Mouse (Mus musculus) liver, embryonic 14.5 days (tissue): ENCODE results near the gene Sirt4. TPM values are rescaled to one million over a fixed set of nuclear protein-coding genes. Genes with fewer than 3 reads are reported as not detected.
A peak's percentile ranks its signal among the peaks of the same experiment; 100 is the strongest.

Experiments used
- ATAC-seq: fragments of 200-750 bp; cut with Nextera tagmentation; 2 replicates; pipeline ENCODE4 v1.8.0; 2017; ENCODE audit warnings: moderate number of reproducible peaks, mild to moderate bottlenecking, moderate library complexity; ENCODE audit not compliant: insufficient read depth
- DNase-seq, 3 experiments: peaks; one replicate each; pipeline ENCODE4 v3.0.0-alpha.2; 2012 to 2013; ENCODE audit warnings: low read depth in 3 of 3, low spot score in 3 of 3
- H3K27ac ChIP-seq: fragments of 300-500 bp; sonication (generic); 2 replicates; pipeline ENCODE4 v1.5.1; 2014; ENCODE audit warnings: moderate library complexity, mild to moderate bottlenecking, control low read depth, inconsistent platforms
- H3K27me3 ChIP-seq: fragments of 300-500 bp; sonication (generic); 2 replicates; pipeline ENCODE4 v1.6.1; 2014; ENCODE audit warnings: mild to moderate bottlenecking, low read length, moderate library complexity; ENCODE audit not compliant: control insufficient read depth, insufficient read depth
- H3K36me3 ChIP-seq: fragments of 300-500 bp; sonication (generic); replicated peaks from 2 replicates; pipeline ENCODE4 v1.6.1; 2014; ENCODE audit warnings: low read depth; ENCODE audit not compliant: control insufficient read depth, insufficient read depth
- H3K4me1 ChIP-seq, 2 experiments: fragments of 200-500 bp in 1 of 2; fragments of 300-500 bp in 1 of 2; sonication (generic) in 1 of 2; replicated peaks; 2 replicates each; pipeline ENCODE4 v1.6.1; 2012 to 2014; ENCODE audit warnings: antibody characterized with exemption in 1 of 2, inconsistent platforms in 1 of 2, low read length in 1 of 2; ENCODE audit not compliant: control insufficient read depth in 2 of 2, insufficient read depth in 2 of 2
- H3K4me2 ChIP-seq: fragments of 300-500 bp; sonication (generic); 2 replicates; pipeline ENCODE4 v1.6.1; 2014; ENCODE audit warnings: low read depth, mild to moderate bottlenecking, control low read depth, moderate library complexity
- H3K4me3 ChIP-seq, 2 experiments: fragments of 200-500 bp in 1 of 2; fragments of 300-500 bp in 1 of 2; sonication (generic) in 1 of 2; 2 replicates each; pipeline ENCODE4 v1.5.1; 2012 to 2014; ENCODE audit warnings: low read depth in 2 of 2, low read length in 2 of 2, mild to moderate bottlenecking in 2 of 2, control low read depth in 1 of 2, inconsistent platforms in 1 of 2, moderate library complexity in 1 of 2; ENCODE audit not compliant: insufficient read depth in 1 of 2
- H3K9ac ChIP-seq: fragments of 300-500 bp; sonication (generic); replicated peaks from 2 replicates; pipeline ENCODE4 v1.6.1; 2014; ENCODE audit warnings: mild to moderate bottlenecking, control low read depth, moderate library complexity
- H3K9me3 ChIP-seq: fragments of 300-500 bp; sonication (generic); 2 replicates; pipeline ENCODE4 v1.6.1; 2016; ENCODE audit warnings: low read length, mixed read lengths; ENCODE audit not compliant: control insufficient read depth
- CTCF ChIP-seq: IDR thresholded peaks from 2 replicates; pipeline ENCODE4 v1.5.1; 2016; ENCODE audit warnings: antibody characterized with exemption, low read depth, control low read depth
- EP300 ChIP-seq: IDR thresholded peaks from 2 replicates; pipeline ENCODE4 v1.6.1; 2016; ENCODE audit warnings: antibody characterized with exemption, low read depth
- WGBS: fragments of 180-500 bp; shearing (Covaris S2); extraction: QIAGEN DNeasy Blood & Tissue Kit; methylation state at CpG from one replicate; pipeline ENCODE4 v1.1.7; 2014; ENCODE audit not compliant: insufficient replicate concordance; 5-methylcytosine and 5-hydroxymethylcytosine counted together
- polyA plus RNA-seq, 2 experiments: library from polyadenylated mRNA; depleted of rRNA in 1 of 2; stranded (reverse) in 1 of 2; unstranded in 1 of 2; fragments of >200 nt; fragmentation: Nextera tagmentation in 1 of 2; extraction: Ambion mirVana in 1 of 2; gene quantifications; 2 replicates each; pipeline versions ENCODE4 v1.2.1 to v1.2.3; 2012 to 2014

Gene Sirt4
- polyA plus RNA-seq, 2 experiments: 3.9 to 8.4 TPM

GRCm38 (mm10) chr5:115509790-115510689 lies 25.5 kb upstream of the Sirt4 start:
- H3K4me3 ChIP-seq: no peak overlapping the region
- no peak overlapping the region for H3K9ac ChIP-seq
- no peaks in the 10 kb centered on the region for H3K36me3 ChIP-seq
- H3K4me2 ChIP-seq: peak overlapping the region; percentile 79
- ATAC-seq (no peak), DNase-seq (no peak)
- TF ChIP-seq CTCF (no peak), EP300 (no peak)
- no peaks in the 10 kb centered on the region for H3K9me3 ChIP-seq
- WGBS: 45% methylated on average over 15 of the region's 15 CpGs
- peaks cover 5 to 12% of the 10 kb centered on the region in 2 experiments; a peak in 2 of 4 replicates for H3K4me1 ChIP-seq
- H3K27me3 ChIP-seq: no peaks in the 10 kb centered on the region
- H3K27ac ChIP-seq: no peak overlapping the region

DNA sequence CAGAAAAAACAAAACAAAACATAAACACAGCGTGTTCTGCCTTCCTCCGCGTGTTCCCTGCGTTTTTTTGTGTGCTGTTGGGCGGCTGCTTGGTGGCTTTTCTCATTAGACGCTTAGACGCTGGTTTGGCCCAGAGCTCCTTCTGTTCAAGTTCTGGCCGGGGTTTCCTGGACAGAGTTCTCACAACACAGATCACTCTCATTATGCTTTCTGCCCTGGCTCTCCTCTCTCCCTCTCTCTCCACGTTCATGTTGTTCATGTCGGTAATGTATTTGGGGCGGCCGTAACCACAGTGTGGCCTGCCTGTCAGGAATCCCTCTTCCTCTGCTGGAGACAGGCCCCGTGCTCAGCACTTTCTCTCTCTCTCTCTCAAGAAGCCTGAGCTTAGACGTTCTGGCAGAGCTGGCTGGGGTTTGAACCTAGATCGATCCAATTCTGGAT lies 24.8 kb upstream of the Sirt4 start:
- no peak overlapping the region for H3K9ac ChIP-seq
- WGBS: 23% methylated on average over 15 of the region's 15 CpGs
- peak overlapping the region; percentile 79 for H3K4me2 ChIP-seq
- no peak overlapping the region for H3K4me3 ChIP-seq
- ATAC-seq: no peak
- H3K9me3 ChIP-seq: no peaks in the 10 kb centered on the region
- no peak for DNase-seq
- peaks cover 0 to 9% of the 10 kb centered on the region in 2 experiments; a peak in 2 of 4 replicates for H3K4me1 ChIP-seq
- TF ChIP-seq CTCF (no peak), EP300 (no peak)
- no peak overlapping the region for H3K27ac ChIP-seq
- H3K27me3 ChIP-seq: no peaks in the 10 kb centered on the region
- no peaks in the 10 kb centered on the region for H3K36me3 ChIP-seq

DNA sequence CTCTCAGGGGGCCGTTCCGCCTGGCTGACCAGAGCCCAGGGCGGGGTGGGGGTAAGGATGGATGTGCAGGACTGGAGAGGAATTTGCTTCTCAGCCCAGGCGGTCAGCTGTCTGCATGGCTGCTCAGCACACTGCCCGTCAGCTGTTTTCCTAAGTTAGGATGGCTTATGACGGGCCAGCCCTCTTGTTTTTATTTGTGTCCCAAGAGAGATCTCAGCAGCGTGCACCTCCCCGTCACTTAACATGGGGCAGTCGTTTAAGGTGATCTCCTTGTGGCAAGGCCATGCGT lies 24.3 kb upstream of the Sirt4 start:
- H3K27me3 ChIP-seq: no peaks in the 10 kb centered on the region
- 50% methylated on average over 10 of the region's 10 CpGs for WGBS
- no peak for DNase-seq
- peaks cover 0 to 5% of the 10 kb centered on the region in 2 experiments; a peak in 2 of 4 replicates for H3K4me1 ChIP-seq
- ATAC-seq: no peak
- H3K27ac ChIP-seq: no peak overlapping the region
- H3K36me3 ChIP-seq: no peaks in the 10 kb centered on the region
- H3K4me2 ChIP-seq: peak overlapping the region; percentile 79
- H3K9ac ChIP-seq: no peak overlapping the region; the same call in 1 of the 2 replicates
- no peaks in the 10 kb centered on the region for H3K9me3 ChIP-seq
- TF ChIP-seq CTCF (no peak), EP300 (no peak)
- peak overlapping the region in 1 of 2 experiments; percentile 5; a peak in 2 of 4 replicates for H3K4me3 ChIP-seq

DNA sequence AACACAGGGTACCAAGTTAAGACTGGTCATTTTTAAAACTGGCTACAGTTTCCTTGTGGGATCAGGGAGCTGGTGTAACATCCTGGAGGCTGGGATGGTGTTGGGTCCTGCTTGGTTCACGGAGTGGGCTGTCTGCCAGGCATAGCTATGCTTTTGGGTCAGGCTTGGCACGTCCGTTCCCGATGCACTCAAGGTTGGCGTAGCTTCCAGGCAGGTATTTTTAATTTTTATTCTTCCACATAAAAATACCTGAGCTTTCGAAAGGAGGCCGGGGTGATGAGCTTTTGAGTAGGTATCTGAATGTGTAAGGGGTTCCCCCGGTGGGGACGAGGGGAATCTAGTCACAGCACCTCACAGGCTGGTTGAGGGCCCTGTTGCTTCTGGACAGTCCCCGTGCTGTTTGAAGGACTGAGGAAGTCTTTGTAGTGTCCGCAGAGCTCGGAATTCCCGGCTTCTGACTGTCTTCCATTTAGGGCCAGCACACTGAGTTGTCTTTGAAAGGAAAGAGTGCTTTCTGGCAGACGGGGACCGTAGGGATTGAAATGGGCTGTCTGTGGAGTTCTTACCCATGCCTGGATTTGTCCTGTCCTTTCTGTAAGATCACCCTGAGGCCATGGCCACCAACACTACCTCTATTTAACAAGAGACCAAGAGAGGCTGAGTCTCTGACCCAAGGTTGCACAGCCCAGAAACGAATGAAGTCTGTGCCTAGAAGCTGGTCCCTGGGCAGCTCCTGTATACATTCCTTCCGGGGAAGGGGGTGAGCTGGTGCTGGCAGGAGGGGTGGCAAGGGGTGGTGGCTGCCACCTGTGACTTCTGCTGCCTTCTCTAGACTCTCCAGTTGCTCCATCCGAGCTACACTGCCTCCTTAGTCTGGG lies 23.7 kb upstream of the Sirt4 start:
- H3K27ac ChIP-seq: no peak overlapping the region
- TF ChIP-seq CTCF (no peak), EP300 (no peak)
- no peaks in the 10 kb centered on the region for H3K36me3 ChIP-seq
- DNase-seq (no peak), ATAC-seq (no peak)
- 54% methylated on average over 18 of the region's 18 CpGs for WGBS
- peaks cover 0 to 5% of the 10 kb centered on the region in 2 experiments; a peak in 2 of 4 replicates for H3K4me1 ChIP-seq
- H3K9ac ChIP-seq: no peak overlapping the region; the same call in 1 of the 2 replicates
- peak overlapping the region; percentile 79 for H3K4me2 ChIP-seq
- H3K9me3 ChIP-seq: no peaks in the 10 kb centered on the region
- peak overlapping the region; percentile 67 to 91; a peak in 3 of 4 replicates for H3K4me3 ChIP-seq
- no peaks in the 10 kb centered on the region for H3K27me3 ChIP-seq
